Mouse (Mus musculus): ENCODE data around the gene Srebf1. TPM values are rescaled to one million over a fixed set of nuclear protein-coding genes. Genes with fewer than 3 reads are reported as not detected.
A peak's percentile ranks its signal among the peaks of the same experiment; 100 is the strongest.

Gene Srebf1
- polyA plus RNA-seq, 1 experiment from 2014 or later: 36.1 TPM

- no peak for ATAC-seq (replicated peaks; ENCODE audit: extremely low read depth, insufficient read depth, low FRiP score)
- Histone ChIP-seq H3K4me2 (ENCODE audit: low read depth, low read length) (no peak overlapping the region), H3K27me3 (ENCODE audit: control insufficient read depth, insufficient read depth, low read length) (no peaks in the 10 kb centered on the region), H3K4me3 (ENCODE audit: low read length) (no peak overlapping the region), H3K4me1 (ENCODE audit: control insufficient read depth, insufficient read depth, low read length) (peaks cover 42% of the 10 kb centered on the region), H3K9me3 (replicated peaks; ENCODE audit: control insufficient read depth, low read length) (no peaks in the 10 kb centered on the region), H3K36me3 (ENCODE audit: control insufficient read depth, insufficient read depth) (peaks cover under 1% of the 10 kb centered on the region; the same call in 1 of the 2 replicates), H3K27ac (ENCODE audit: low read length) (peak overlapping the region; percentile 45), H3K9ac (ENCODE audit: low read length) (no peak overlapping the region)
- 77% methylated on average over 3 of the region's 3 CpGs for WGBS
Measured at GRCm38 (mm10) chr11:60255639-60256038, 33.3 kb upstream of the Srebf1 start.

- Histone ChIP-seq H3K4me1 (ENCODE audit: control insufficient read depth, insufficient read depth, low read length) (peaks cover 42% of the 10 kb centered on the region), H3K9me3 (replicated peaks; ENCODE audit: control insufficient read depth, low read length) (no peaks in the 10 kb centered on the region), H3K9ac (ENCODE audit: low read length) (no peak overlapping the region), H3K4me3 (ENCODE audit: low read length) (no peak overlapping the region), H3K27me3 (ENCODE audit: control insufficient read depth, insufficient read depth, low read length) (no peaks in the 10 kb centered on the region), H3K4me2 (ENCODE audit: low read depth, low read length) (no peak overlapping the region), H3K27ac (ENCODE audit: low read length) (peak overlapping the region; percentile 80; the same call in 1 of the 2 replicates), H3K36me3 (ENCODE audit: control insufficient read depth, insufficient read depth) (peaks cover 3% of the 10 kb centered on the region; the same call in 1 of the 2 replicates)
- ATAC-seq (replicated peaks; ENCODE audit: extremely low read depth, insufficient read depth, low FRiP score): no peak
- WGBS: 81% methylated on average over 3 of the region's 3 CpGs
Measured at GRCm38 (mm10) chr11:60255181-60255580, 32.8 kb upstream of the Srebf1 start.

GRCm38 (mm10) chr11:60254308-60254707 is 31.9 kb upstream of the Srebf1 start:
- Histone ChIP-seq H3K9me3 (replicated peaks; ENCODE audit: control insufficient read depth, low read length) (no peaks in the 10 kb centered on the region), H3K36me3 (ENCODE audit: control insufficient read depth, insufficient read depth) (peaks cover 3% of the 10 kb centered on the region; the same call in 1 of the 2 replicates), H3K4me3 (ENCODE audit: low read length) (no peak overlapping the region), H3K4me2 (ENCODE audit: low read depth, low read length) (no peak overlapping the region), H3K9ac (ENCODE audit: low read length) (no peak overlapping the region), H3K27ac (ENCODE audit: low read length) (peak overlapping the region; percentile 80), H3K27me3 (ENCODE audit: control insufficient read depth, insufficient read depth, low read length) (no peaks in the 10 kb centered on the region), H3K4me1 (ENCODE audit: control insufficient read depth, insufficient read depth, low read length) (peaks cover 42% of the 10 kb centered on the region)
- peak; percentile 41 for ATAC-seq (replicated peaks; ENCODE audit: extremely low read depth, insufficient read depth, low FRiP score)
- 41% methylated on average over 5 of the region's 5 CpGs for WGBS

- no peak overlapping the region for H3K9ac ChIP-seq (ENCODE audit: low read length)
- no peak for ATAC-seq (replicated peaks; ENCODE audit: extremely low read depth, insufficient read depth, low FRiP score)
- peak overlapping the region; percentile 80 for H3K27ac ChIP-seq (ENCODE audit: low read length)
- H3K4me2 ChIP-seq (ENCODE audit: low read depth, low read length): no peak overlapping the region
- peaks cover 42% of the 10 kb centered on the region for H3K4me1 ChIP-seq (ENCODE audit: control insufficient read depth, insufficient read depth, low read length)
- peaks cover 3% of the 10 kb centered on the region; the same call in 1 of the 2 replicates for H3K36me3 ChIP-seq (ENCODE audit: control insufficient read depth, insufficient read depth)
- H3K27me3 ChIP-seq (ENCODE audit: control insufficient read depth, insufficient read depth, low read length): no peaks in the 10 kb centered on the region
- no peak overlapping the region for H3K4me3 ChIP-seq (ENCODE audit: low read length)
- WGBS: 67% methylated on average over 2 of the region's 2 CpGs
- no peaks in the 10 kb centered on the region for H3K9me3 ChIP-seq (replicated peaks; ENCODE audit: control insufficient read depth, low read length)
Measured at GRCm38 (mm10) chr11:60253546-60253945, 31.2 kb upstream of the Srebf1 start.

GRCm38 (mm10) chr11:60250971-60251643 is 28.7 kb upstream of the Srebf1 start:
- no peaks in the 10 kb centered on the region for H3K27me3 ChIP-seq (ENCODE audit: control insufficient read depth, insufficient read depth, low read length)
- no peak overlapping the region for H3K4me3 ChIP-seq (ENCODE audit: low read length)
- no peak for ATAC-seq (replicated peaks; ENCODE audit: extremely low read depth, insufficient read depth, low FRiP score)
- peaks cover 36% of the 10 kb centered on the region for H3K4me1 ChIP-seq (ENCODE audit: control insufficient read depth, insufficient read depth, low read length)
- no peak overlapping the region for H3K4me2 ChIP-seq (ENCODE audit: low read depth, low read length)
- 56% methylated on average over 6 of the region's 6 CpGs for WGBS
- H3K9ac ChIP-seq (ENCODE audit: low read length): no peak overlapping the region
- no peaks in the 10 kb centered on the region for H3K9me3 ChIP-seq (replicated peaks; ENCODE audit: control insufficient read depth, low read length)
- H3K36me3 ChIP-seq (ENCODE audit: control insufficient read depth, insufficient read depth): peaks cover 3% of the 10 kb centered on the region; the same call in 1 of the 2 replicates
- no peak overlapping the region for H3K27ac ChIP-seq (ENCODE audit: low read length)

GRCm38 (mm10) chr11:60249885-60250284 is 27.5 kb upstream of the Srebf1 start:
- no peak for ATAC-seq (replicated peaks; ENCODE audit: extremely low read depth, insufficient read depth, low FRiP score)
- Histone ChIP-seq H3K4me1 (ENCODE audit: control insufficient read depth, insufficient read depth, low read length) (peaks cover 30% of the 10 kb centered on the region), H3K9me3 (replicated peaks; ENCODE audit: control insufficient read depth, low read length) (no peaks in the 10 kb centered on the region), H3K4me3 (ENCODE audit: low read length) (no peak overlapping the region), H3K4me2 (ENCODE audit: low read depth, low read length) (no peak overlapping the region), H3K27ac (ENCODE audit: low read length) (no peak overlapping the region), H3K9ac (ENCODE audit: low read length) (no peak overlapping the region), H3K27me3 (ENCODE audit: control insufficient read depth, insufficient read depth, low read length) (no peaks in the 10 kb centered on the region), H3K36me3 (ENCODE audit: control insufficient read depth, insufficient read depth) (peaks cover 3% of the 10 kb centered on the region; the same call in 1 of the 2 replicates)
- 77% methylated on average over 2 of the region's 2 CpGs for WGBS

- H3K27ac ChIP-seq (ENCODE audit: low read length): no peak overlapping the region; the same call in 1 of the 2 replicates
- no peaks in the 10 kb centered on the region for H3K9me3 ChIP-seq (replicated peaks; ENCODE audit: control insufficient read depth, low read length)
- no peak overlapping the region for H3K4me3 ChIP-seq (ENCODE audit: low read length)
- H3K36me3 ChIP-seq (ENCODE audit: control insufficient read depth, insufficient read depth): peaks cover 3% of the 10 kb centered on the region; the same call in 1 of the 2 replicates
- WGBS: 52% methylated on average over 13 of the region's 13 CpGs
- no peak overlapping the region for H3K4me2 ChIP-seq (ENCODE audit: low read depth, low read length)
- peaks cover 21% of the 10 kb centered on the region for H3K4me1 ChIP-seq (ENCODE audit: control insufficient read depth, insufficient read depth, low read length)
- no peaks in the 10 kb centered on the region for H3K27me3 ChIP-seq (ENCODE audit: control insufficient read depth, insufficient read depth, low read length)
- no peak overlapping the region for H3K9ac ChIP-seq (ENCODE audit: low read length)
- no peak for ATAC-seq (replicated peaks; ENCODE audit: extremely low read depth, insufficient read depth, low FRiP score)
Measured at GRCm38 (mm10) chr11:60248596-60249404, 26.4 kb upstream of the Srebf1 start.

GRCm38 (mm10) chr11:60247753-60248550 is 25.6 kb upstream of the Srebf1 start:
- 56% methylated on average over 5 of the region's 5 CpGs for WGBS
- Histone ChIP-seq H3K9ac (ENCODE audit: low read length) (no peak overlapping the region), H3K9me3 (replicated peaks; ENCODE audit: control insufficient read depth, low read length) (no peaks in the 10 kb centered on the region), H3K4me1 (ENCODE audit: control insufficient read depth, insufficient read depth, low read length) (peaks cover 14% of the 10 kb centered on the region), H3K27me3 (ENCODE audit: control insufficient read depth, insufficient read depth, low read length) (no peaks in the 10 kb centered on the region), H3K4me2 (ENCODE audit: low read depth, low read length) (no peak overlapping the region), H3K27ac (ENCODE audit: low read length) (peak overlapping the region; percentile 49; the same call in 1 of the 2 replicates), H3K36me3 (ENCODE audit: control insufficient read depth, insufficient read depth) (peaks cover 5% of the 10 kb centered on the region; the same call in 1 of the 2 replicates), H3K4me3 (ENCODE audit: low read length) (no peak overlapping the region)
- ATAC-seq (replicated peaks; ENCODE audit: extremely low read depth, insufficient read depth, low FRiP score): no peak
